Mouse (Mus musculus) R1 (cell line): ENCODE measurements around the gene Camta1.
"Not testable (repeated sequence)": the region's sequence is repeated elsewhere in the genome, so short reads cannot be mapped to it uniquely, and the experiment has no call there.

Experiments
- DNase-seq: peaks from one replicate; pipeline ENCODE4 v3.0.0-alpha.2; 2018; ENCODE audit warnings: low read depth, low spot score

Gene Camta1

GRCm38 (mm10) chr4:151073108-151073744 is 788.5 kb downstream of the Camta1 start:
- DNase-seq = peak; percentile 72

GRCm38 (mm10) chr4:151070962-151071361 is 790.7 kb downstream of the Camta1 start:
- no peak for DNase-seq

- DNase-seq = no peak
Measured at GRCm38 (mm10) chr4:151068751-151069150, 792.9 kb downstream of the Camta1 start.

- peak; percentile 10 for DNase-seq
Measured at GRCm38 (mm10) chr4:151059566-151059965, 802.1 kb downstream of the Camta1 start.

- no peak for DNase-seq
Measured at GRCm38 (mm10) chr4:151058634-151059033, 803.0 kb downstream of the Camta1 start.

- peak; percentile 97 for DNase-seq
Measured at GRCm38 (mm10) chr4:151057347-151058321, 804.0 kb downstream of the Camta1 start, which contains the start of gene Vamp3. TSS of gene Vamp3 (minus strand) at chr4:151057963.

- no peak for DNase-seq
Measured at GRCm38 (mm10) chr4:151051162-151051561, 810.5 kb downstream of the Camta1 start.

GRCm38 (mm10) chr4:151046524-151046923 is 815.2 kb downstream of the Camta1 start:
- DNase-seq = no peak

- DNase-seq = no peak
Measured at GRCm38 (mm10) chr4:151044944-151045570, 816.6 kb downstream of the Camta1 start.

- DNase-seq = peak; percentile 97
Measured at GRCm38 (mm10) chr4:151044037-151044943, 817.4 kb downstream of the Camta1 start, which contains the start of gene Per3. TSS of gene Per3 (minus strand) at chr4:151044665.

- DNase-seq = no peak
Measured at GRCm38 (mm10) chr4:151043281-151043680, 818.4 kb downstream of the Camta1 start.

GRCm38 (mm10) chr4:151041506-151041905 is 820.2 kb downstream of the Camta1 start:
- peak; percentile 28 for DNase-seq

GRCm38 (mm10) chr4:151037800-151038199 is 823.9 kb downstream of the Camta1 start:
- no peak for DNase-seq

- DNase-seq = peak; percentile 56
Measured at GRCm38 (mm10) chr4:151036521-151036920, 825.2 kb downstream of the Camta1 start.

- DNase-seq = peak; percentile 67
Measured at GRCm38 (mm10) chr4:151027001-151027400, 834.7 kb downstream of the Camta1 start.

GRCm38 (mm10) chr4:151024152-151024551 is 837.5 kb downstream of the Camta1 start:
- DNase-seq = no peak

- not testable (repeated sequence) for DNase-seq
Measured at GRCm38 (mm10) chr4:151017356-151017755, 844.3 kb downstream of the Camta1 start.

GRCm38 (mm10) chr4:151015946-151016345 is 845.7 kb downstream of the Camta1 start:
- DNase-seq = no peak

GRCm38 (mm10) chr4:151010316-151010715 is 851.4 kb downstream of the Camta1 start:
- DNase-seq = no peak

- peak; percentile 72 for DNase-seq
Measured at GRCm38 (mm10) chr4:151006945-151007344, 854.7 kb downstream of the Camta1 start.
